Mouse (Mus musculus) thymus, adult 18-20 months (tissue): ENCODE results near the gene Btaf1.

ENCODE experiments used
- DNase-seq, 2 experiments: peaks; one replicate each; pipeline ENCODE4 v3.0.0; 2022; ENCODE audit warnings: mixed read lengths in 2 of 2

Btaf1 gene

GRCm38 (mm10) chr19:37025839-37026319 lies 100.0 kb downstream of the Btaf1 start:
- no peak for DNase-seq

- no peak for DNase-seq
These were observed 100.5 kb downstream of the Btaf1 start for GRCm38 (mm10) chr19:37026408-37026807.

- no peak for DNase-seq
These were observed 103.9 kb downstream of the Btaf1 start for GRCm38 (mm10) chr19:37029771-37030170.

GRCm38 (mm10) chr19:37031446-37031845 lies 105.6 kb downstream of the Btaf1 start:
- no peak for DNase-seq

- DNase-seq = no peak
These were observed 106.5 kb downstream of the Btaf1 start for GRCm38 (mm10) chr19:37032364-37032763.

- DNase-seq = no peak
These were observed 115.0 kb downstream of the Btaf1 start for GRCm38 (mm10) chr19:37040906-37041305.

GRCm38 (mm10) chr19:37044431-37044830 lies 118.6 kb downstream of the Btaf1 start:
- no peak for DNase-seq

- DNase-seq = no peak
These were observed 122.6 kb downstream of the Btaf1 start for GRCm38 (mm10) chr19:37048507-37048906.

GRCm38 (mm10) chr19:37050643-37051345 lies 124.9 kb downstream of the Btaf1 start:
- DNase-seq = no peak

- no peak for DNase-seq
These were observed 130.2 kb downstream of the Btaf1 start for GRCm38 (mm10) chr19:37055976-37056556.

GRCm38 (mm10) chr19:37057161-37057905 lies 131.5 kb downstream of the Btaf1 start:
- DNase-seq = no peak

- no peak for DNase-seq
These were observed 133.7 kb downstream of the Btaf1 start for GRCm38 (mm10) chr19:37059623-37060022.

GRCm38 (mm10) chr19:37060078-37060477 lies 134.2 kb downstream of the Btaf1 start:
- DNase-seq = no peak
